Mouse (Mus musculus): ENCODE measurements at regions not wholly inside any gene's neighbourhood (a gene's known extent, or its start where the extent isn't known, plus 50 kb on each side); places are given as distances from the start of the nearest gene placed in this dataset.

- peak; percentile 2 for DNase-seq
These were observed 593.4 kb upstream of the Snrpn start for GRCm38 (mm10) chr7:60733331-60733994.

- peak; percentile 1 for DNase-seq
These were observed 588.2 kb upstream of the Snrpn start for GRCm38 (mm10) chr7:60728108-60728721.
